Mouse (Mus musculus) heart, postnatal 0 days (tissue): ENCODE measurements around the gene Enox1. TPM values are rescaled to one million over a fixed set of nuclear protein-coding genes. Genes with fewer than 3 reads are reported as not detected.

Source experiments
- ATAC-seq: fragments of 200-750 bp; cut with Nextera tagmentation; 2 replicates; pipeline ENCODE4 v1.8.0; 2017; ENCODE audit warnings: low read depth, moderate number of reproducible peaks, moderate library complexity; ENCODE audit not compliant: insufficient read depth
- DNase-seq: peaks from one replicate; pipeline ENCODE4 v3.0.0-alpha.2; 2016; ENCODE audit warnings: low spot score
- H3K27ac ChIP-seq: fragments of 300-500 bp; sonication (generic); 2 replicates; pipeline ENCODE4 v1.5.1; 2014; ENCODE audit warnings: low read depth, mild to moderate bottlenecking
- H3K27me3 ChIP-seq: fragments of 300-500 bp; sonication (generic); 2 replicates; pipeline ENCODE4 v1.6.1; 2014; ENCODE audit warnings: low read length, mixed read lengths; ENCODE audit not compliant: control insufficient read depth, insufficient read depth
- H3K36me3 ChIP-seq: fragments of 300-500 bp; sonication (generic); replicated peaks from 2 replicates; pipeline ENCODE4 v1.6.1; 2014; ENCODE audit warnings: low read length, mixed read lengths; ENCODE audit not compliant: control insufficient read depth, insufficient read depth
- H3K4me1 ChIP-seq: fragments of 300-500 bp; sonication (generic); 2 replicates; pipeline ENCODE4 v1.6.1; 2014; ENCODE audit warnings: antibody characterized with exemption; ENCODE audit not compliant: control insufficient read depth, insufficient read depth
- H3K4me2 ChIP-seq: fragments of 300-500 bp; sonication (generic); 2 replicates; pipeline ENCODE4 v1.6.1; 2014; ENCODE audit warnings: low read depth, mild to moderate bottlenecking, low read length, moderate library complexity
- H3K4me3 ChIP-seq: fragments of 300-500 bp; sonication (generic); 2 replicates; pipeline ENCODE4 v1.5.1; 2014; ENCODE audit warnings: low read depth, low read length
- H3K9ac ChIP-seq: fragments of 300-500 bp; sonication (generic); replicated peaks from 2 replicates; pipeline ENCODE4 v1.6.1; 2014; ENCODE audit warnings: low read depth, low read length, mixed read lengths
- H3K9me3 ChIP-seq: fragments of 300-500 bp; sonication (generic); replicated peaks from 2 replicates; pipeline ENCODE4 v1.6.1; 2016; ENCODE audit warnings: low read length; ENCODE audit not compliant: control insufficient read depth
- CTCF ChIP-seq: IDR thresholded peaks from 2 replicates; pipeline ENCODE4 v1.5.1; 2016; ENCODE audit warnings: antibody characterized with exemption, control low read depth, low read depth
- EP300 ChIP-seq: IDR thresholded peaks from 2 replicates; pipeline ENCODE4 v1.6.1; 2016; ENCODE audit warnings: antibody characterized with exemption, low read depth
- WGBS: fragments of 180-500 bp; shearing (Covaris S2); extraction: QIAGEN DNeasy Blood & Tissue Kit; methylation state at CpG from one replicate; pipeline ENCODE4 v1.1.7; 2014; 5-methylcytosine and 5-hydroxymethylcytosine counted together
- polyA plus RNA-seq: library from polyadenylated mRNA; unstranded; fragments of >200 nt; fragmentation: Nextera tagmentation; extraction: Ambion mirVana; gene quantifications from 2 replicates; pipeline ENCODE4 v1.2.1, GENCODE M21; 2015
- total RNA-seq: library from RNA; depleted of rRNA; stranded (reverse); fragments of >200 nt; gene quantifications from 2 replicates; pipeline ENCODE4 v1.2.3, GENCODE M21; 2014; ENCODE audit warnings: low replicate concordance

The Enox1 gene
- total and polyA plus RNA-seq, 2 experiments from 2014 or later = 0.83 to 2.6 TPM

DNA sequence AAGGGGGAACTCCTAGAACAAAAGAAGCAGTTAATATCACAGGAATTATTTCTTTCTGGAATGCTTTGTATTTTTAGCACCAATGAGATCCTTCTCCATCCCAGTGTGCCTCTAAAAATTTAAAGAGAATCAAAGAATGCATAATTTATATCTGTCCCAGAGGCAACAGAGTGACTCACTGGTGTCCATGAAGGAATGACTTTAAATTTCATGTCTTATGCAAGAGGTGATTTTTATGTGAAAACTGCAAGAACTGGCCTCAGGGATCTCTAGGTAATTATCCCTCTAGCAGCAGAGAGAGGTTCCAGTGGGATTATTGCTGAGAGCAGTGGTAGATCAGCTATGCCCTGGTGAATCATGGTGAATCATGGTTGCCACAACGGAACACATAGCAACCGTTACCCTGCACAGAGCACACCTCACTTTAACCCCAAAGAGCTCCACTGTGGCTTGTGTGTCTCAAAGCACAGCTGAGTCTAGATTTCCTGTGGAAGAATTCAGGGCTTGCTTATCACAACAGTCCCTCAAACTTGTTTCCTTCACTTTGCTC is 195.3 kb downstream of the Enox1 start:
- 69% methylated on average over 2 of the region's 2 CpGs for WGBS
- H3K9me3 ChIP-seq = 0 out of 2 replicates have a peak, but pooled peaks cover 4% of the 10 kb centered on the region
- no peak overlapping the region for H3K9ac ChIP-seq
- H3K27ac ChIP-seq = no peak overlapping the region
- H3K36me3 ChIP-seq = no peaks in the 10 kb centered on the region
- ATAC-seq (no peak), DNase-seq (no peak)
- no peak overlapping the region for H3K4me3 ChIP-seq
- no peaks in the 10 kb centered on the region for H3K27me3 ChIP-seq
- no peaks in the 10 kb centered on the region for H3K4me1 ChIP-seq
- no peak overlapping the region for H3K4me2 ChIP-seq
- TF ChIP-seq EP300 = no peak
- no peak for TF ChIP-seq CTCF

DNA sequence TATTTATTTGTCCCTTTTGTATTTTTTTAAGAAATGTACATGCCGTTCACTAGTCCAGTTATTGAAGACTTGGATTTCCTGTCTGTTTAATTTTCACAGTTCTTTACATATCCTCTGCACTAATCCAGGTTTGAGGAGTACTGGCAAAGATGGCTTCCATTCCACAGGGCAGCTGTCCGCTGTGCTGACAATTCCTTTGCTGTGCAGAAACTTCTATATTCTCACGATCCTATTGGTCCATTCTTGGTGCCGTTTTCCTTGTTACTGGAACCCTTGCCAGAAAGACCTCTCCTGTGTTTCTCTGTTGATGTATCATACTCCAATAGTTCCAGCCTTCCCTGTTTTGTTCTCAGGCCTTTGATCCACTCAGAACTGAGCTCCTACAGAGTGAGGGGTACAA is 206.1 kb downstream of the Enox1 start:
- no peak for TF ChIP-seq EP300
- TF ChIP-seq CTCF = no peak
- ATAC-seq = no peak
- H3K4me1 ChIP-seq = no peaks in the 10 kb centered on the region
- no peak overlapping the region for H3K4me3 ChIP-seq
- H3K27ac ChIP-seq = no peak overlapping the region
- no peak for DNase-seq
- no peaks in the 10 kb centered on the region for H3K9me3 ChIP-seq
- no peak overlapping the region for H3K9ac ChIP-seq
- H3K36me3 ChIP-seq = no peaks in the 10 kb centered on the region
- 62% methylated on average over 4 of the region's 4 CpGs for WGBS
- H3K4me2 ChIP-seq = no peak overlapping the region
- H3K27me3 ChIP-seq = no peaks in the 10 kb centered on the region

GRCm38 (mm10) chr14:77368411-77368810 is 211.8 kb downstream of the Enox1 start:
- WGBS = 34% methylated on average over 8 of the region's 8 CpGs
- Histone ChIP-seq H3K36me3 (no peaks in the 10 kb centered on the region), H3K27me3 (no peaks in the 10 kb centered on the region), H3K4me3 (no peak overlapping the region), H3K4me2 (no peak overlapping the region), H3K4me1 (no peaks in the 10 kb centered on the region), H3K9me3 (no peaks in the 10 kb centered on the region), H3K27ac (no peak overlapping the region), H3K9ac (no peak overlapping the region)
- no peak for DNase-seq
- TF ChIP-seq CTCF (no peak), EP300 (no peak)
- no peak for ATAC-seq

GRCm38 (mm10) chr14:77369070-77369469 is 212.5 kb downstream of the Enox1 start:
- no peak for ATAC-seq

DNA sequence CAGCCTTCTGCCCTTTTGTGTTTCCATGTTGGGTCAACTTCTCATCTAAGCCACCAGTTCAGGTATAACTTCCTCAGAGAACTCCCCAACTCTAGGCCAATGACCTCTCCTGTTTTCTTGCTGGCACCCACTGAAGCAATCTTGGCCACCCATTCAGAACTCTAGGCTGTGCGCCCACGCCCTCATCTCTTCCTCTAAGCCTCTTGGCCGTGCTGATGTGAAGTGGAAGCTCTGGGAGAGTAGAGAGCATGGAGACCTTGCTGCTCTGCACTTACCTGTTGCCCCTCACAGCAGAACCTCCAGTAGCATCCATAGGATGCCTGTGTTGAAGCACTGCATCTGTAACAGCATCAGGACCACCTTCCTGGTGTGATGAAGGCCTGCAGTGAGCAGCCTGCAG is 214.0 kb downstream of the Enox1 start:
- Histone ChIP-seq H3K27me3 (no peaks in the 10 kb centered on the region), H3K4me1 (no peaks in the 10 kb centered on the region), H3K9ac (no peak overlapping the region), H3K27ac (no peak overlapping the region), H3K9me3 (no peaks in the 10 kb centered on the region), H3K4me2 (no peak overlapping the region), H3K4me3 (no peak overlapping the region), H3K36me3 (no peaks in the 10 kb centered on the region)
- WGBS = 85% methylated on average over 3 of the region's 3 CpGs
- ATAC-seq (no peak), DNase-seq (no peak)
- no peak for TF ChIP-seq EP300
- no peak for TF ChIP-seq CTCF

More at GRCm38 (mm10) chr14:77369070-77369469, 212.5 kb downstream of the Enox1 start:
- 68% methylated on average over 2 of the region's 2 CpGs for WGBS
- no peak for TF ChIP-seq CTCF
- no peak for TF ChIP-seq EP300
- no peak overlapping the region for H3K4me3 ChIP-seq
- H3K27me3 ChIP-seq = no peaks in the 10 kb centered on the region
- H3K9ac ChIP-seq = no peak overlapping the region
- no peak overlapping the region for H3K4me2 ChIP-seq
- H3K4me1 ChIP-seq = no peaks in the 10 kb centered on the region
- no peaks in the 10 kb centered on the region for H3K9me3 ChIP-seq
- no peak for DNase-seq
- H3K36me3 ChIP-seq = no peaks in the 10 kb centered on the region
- H3K27ac ChIP-seq = no peak overlapping the region

DNA sequence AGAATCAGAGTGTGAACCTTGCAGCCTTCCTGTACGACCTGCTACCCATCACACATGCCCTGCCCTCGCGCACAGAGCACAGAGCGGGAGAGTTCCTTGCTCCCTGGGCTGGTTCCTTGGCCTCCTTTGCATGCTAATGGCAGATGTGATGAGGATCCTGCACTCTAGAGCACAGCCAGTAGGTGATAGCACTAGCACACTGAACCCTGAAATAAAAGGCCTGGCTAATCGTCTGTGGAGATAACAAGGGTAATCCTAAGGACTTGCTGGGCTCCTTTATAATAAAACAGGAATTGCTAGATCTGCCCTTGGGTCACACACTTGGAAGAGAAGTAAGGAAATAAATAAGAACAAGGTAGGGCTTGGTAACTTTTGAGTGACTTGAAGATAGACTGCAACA is 215.4 kb downstream of the Enox1 start:
- no peak for TF ChIP-seq EP300
- peak; percentile 22; the same call in 1 of the 2 replicates for TF ChIP-seq CTCF
- Histone ChIP-seq H3K27ac (no peak overlapping the region), H3K4me2 (no peak overlapping the region), H3K4me1 (no peaks in the 10 kb centered on the region), H3K4me3 (no peak overlapping the region), H3K27me3 (no peaks in the 10 kb centered on the region), H3K9ac (no peak overlapping the region), H3K36me3 (no peaks in the 10 kb centered on the region), H3K9me3 (no peaks in the 10 kb centered on the region)
- DNase-seq = no peak
- ATAC-seq = no peak
- 61% methylated on average over 5 of the region's 5 CpGs for WGBS
